Mouse (Mus musculus) heart, postnatal 0 days (tissue): ENCODE data around the gene Slc45a2. TPM values are rescaled to one million over a fixed set of nuclear protein-coding genes. Genes with fewer than 3 reads are reported as not detected.
"Not testable (repeated sequence)": the region's sequence is repeated elsewhere in the genome, so short reads cannot be mapped to it uniquely, and the experiment has no call there.

Source experiments
- ATAC-seq: fragments of 200-750 bp; cut with Nextera tagmentation; 2 replicates; pipeline ENCODE4 v1.8.0; 2017; ENCODE audit warnings: low read depth, moderate number of reproducible peaks, moderate library complexity; ENCODE audit not compliant: insufficient read depth
- DNase-seq: peaks from one replicate; pipeline ENCODE4 v3.0.0-alpha.2; 2016; ENCODE audit warnings: low spot score
- H3K27ac ChIP-seq: fragments of 300-500 bp; sonication (generic); 2 replicates; pipeline ENCODE4 v1.5.1; 2014; ENCODE audit warnings: low read depth, mild to moderate bottlenecking
- H3K27me3 ChIP-seq: fragments of 300-500 bp; sonication (generic); 2 replicates; pipeline ENCODE4 v1.6.1; 2014; ENCODE audit warnings: low read length, mixed read lengths; ENCODE audit not compliant: control insufficient read depth, insufficient read depth
- H3K36me3 ChIP-seq: fragments of 300-500 bp; sonication (generic); replicated peaks from 2 replicates; pipeline ENCODE4 v1.6.1; 2014; ENCODE audit warnings: low read length, mixed read lengths; ENCODE audit not compliant: control insufficient read depth, insufficient read depth
- H3K4me1 ChIP-seq: fragments of 300-500 bp; sonication (generic); 2 replicates; pipeline ENCODE4 v1.6.1; 2014; ENCODE audit warnings: antibody characterized with exemption; ENCODE audit not compliant: control insufficient read depth, insufficient read depth
- H3K4me2 ChIP-seq: fragments of 300-500 bp; sonication (generic); 2 replicates; pipeline ENCODE4 v1.6.1; 2014; ENCODE audit warnings: low read depth, mild to moderate bottlenecking, low read length, moderate library complexity
- H3K4me3 ChIP-seq: fragments of 300-500 bp; sonication (generic); 2 replicates; pipeline ENCODE4 v1.5.1; 2014; ENCODE audit warnings: low read depth, low read length
- H3K9ac ChIP-seq: fragments of 300-500 bp; sonication (generic); replicated peaks from 2 replicates; pipeline ENCODE4 v1.6.1; 2014; ENCODE audit warnings: low read depth, low read length, mixed read lengths
- H3K9me3 ChIP-seq: fragments of 300-500 bp; sonication (generic); replicated peaks from 2 replicates; pipeline ENCODE4 v1.6.1; 2016; ENCODE audit warnings: low read length; ENCODE audit not compliant: control insufficient read depth
- CTCF ChIP-seq: IDR thresholded peaks from 2 replicates; pipeline ENCODE4 v1.5.1; 2016; ENCODE audit warnings: antibody characterized with exemption, control low read depth, low read depth
- EP300 ChIP-seq: IDR thresholded peaks from 2 replicates; pipeline ENCODE4 v1.6.1; 2016; ENCODE audit warnings: antibody characterized with exemption, low read depth
- WGBS: fragments of 180-500 bp; shearing (Covaris S2); extraction: QIAGEN DNeasy Blood & Tissue Kit; methylation state at CpG from one replicate; pipeline ENCODE4 v1.1.7; 2014; 5-methylcytosine and 5-hydroxymethylcytosine counted together
- polyA plus RNA-seq: library from polyadenylated mRNA; unstranded; fragments of >200 nt; fragmentation: Nextera tagmentation; extraction: Ambion mirVana; gene quantifications from 2 replicates; pipeline ENCODE4 v1.2.1, GENCODE M21; 2015
- total RNA-seq: library from RNA; depleted of rRNA; stranded (reverse); fragments of >200 nt; gene quantifications from 2 replicates; pipeline ENCODE4 v1.2.3, GENCODE M21; 2014; ENCODE audit warnings: low replicate concordance

The Slc45a2 gene
- total and polyA plus RNA-seq, 2 experiments from 2014 or later, result 0.12 TPM; not detected in 1

GRCm38 (mm10) chr15:10985756-10986155 is 14.8 kb upstream of the Slc45a2 start:
- ATAC-seq, result no peak
- Histone ChIP-seq H3K4me1 (peaks cover 9% of the 10 kb centered on the region; the same call in 1 of the 2 replicates), H3K27ac (no peak overlapping the region), H3K9me3 (no peaks in the 10 kb centered on the region), H3K27me3 (no peaks in the 10 kb centered on the region), H3K4me2 (no peak overlapping the region), H3K9ac (no peak overlapping the region), H3K36me3 (peaks cover 20% of the 10 kb centered on the region; the same call in 1 of the 2 replicates), H3K4me3 (no peak overlapping the region)
- 82% methylated on average over 6 of the region's 6 CpGs for WGBS
- no peak for TF ChIP-seq CTCF
- no peak for TF ChIP-seq EP300
- DNase-seq, result no peak

- H3K4me2 ChIP-seq, H3K27ac ChIP-seq, H3K4me1 ChIP-seq, DNase-seq, H3K9ac ChIP-seq, H3K27me3 ChIP-seq, H3K9me3 ChIP-seq, H3K4me3 ChIP-seq, ATAC-seq: not testable (repeated sequence)
- 78% methylated on average over 2 of the region's 2 CpGs for WGBS
- peaks cover 20% of the 10 kb centered on the region; the same call in 1 of the 2 replicates for H3K36me3 ChIP-seq
Observed at GRCm38 (mm10) chr15:10986477-10986876, 14.0 kb upstream of the Slc45a2 start.

DNA sequence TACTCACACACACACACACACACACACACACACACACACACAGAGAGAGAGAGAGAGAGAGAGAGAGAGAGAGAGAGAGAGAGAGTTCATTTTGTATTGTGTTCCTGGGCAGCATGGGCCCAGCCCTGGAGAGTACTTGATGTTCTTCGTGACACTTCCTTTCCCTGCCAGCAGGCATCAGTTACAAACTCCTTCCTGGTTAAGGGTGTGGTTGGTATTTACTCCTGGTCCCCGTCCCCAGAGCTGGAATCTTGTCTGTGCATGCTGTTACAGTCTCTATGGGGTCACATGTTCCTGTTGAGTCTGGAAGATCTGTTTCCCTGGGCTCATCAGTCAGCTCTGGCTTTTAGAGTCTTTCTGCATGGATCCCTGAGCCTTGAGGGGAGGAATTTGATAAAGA is 10.1 kb upstream of the Slc45a2 start:
- WGBS, result 34% methylated on average over 2 of the region's 2 CpGs
- Histone ChIP-seq H3K4me1 (no peaks in the 10 kb centered on the region), H3K4me2 (no peak overlapping the region), H3K9ac (no peak overlapping the region), H3K36me3 (peaks cover 23% of the 10 kb centered on the region), H3K27ac (no peak overlapping the region), H3K9me3 (no peaks in the 10 kb centered on the region), H3K27me3 (no peaks in the 10 kb centered on the region), H3K4me3 (no peak overlapping the region)
- ATAC-seq (no peak), DNase-seq (no peak)
- TF ChIP-seq EP300 (no peak), CTCF (no peak)

GRCm38 (mm10) chr15:10991566-10991965 is 9.0 kb upstream of the Slc45a2 start:
- no peak overlapping the region for H3K27ac ChIP-seq
- H3K9ac ChIP-seq, result no peak overlapping the region
- no peak overlapping the region for H3K4me2 ChIP-seq
- no peaks in the 10 kb centered on the region for H3K4me1 ChIP-seq
- no peaks in the 10 kb centered on the region for H3K9me3 ChIP-seq
- ATAC-seq (no peak), DNase-seq (no peak)
- no peaks in the 10 kb centered on the region for H3K27me3 ChIP-seq
- 0 out of 2 replicates have a peak, but pooled peaks have one; percentile 2 for TF ChIP-seq CTCF
- no peak for TF ChIP-seq EP300
- WGBS, result 89% methylated on average over 1 of the region's 1 CpGs
- H3K4me3 ChIP-seq, result no peak overlapping the region
- peaks cover 29% of the 10 kb centered on the region for H3K36me3 ChIP-seq

DNA sequence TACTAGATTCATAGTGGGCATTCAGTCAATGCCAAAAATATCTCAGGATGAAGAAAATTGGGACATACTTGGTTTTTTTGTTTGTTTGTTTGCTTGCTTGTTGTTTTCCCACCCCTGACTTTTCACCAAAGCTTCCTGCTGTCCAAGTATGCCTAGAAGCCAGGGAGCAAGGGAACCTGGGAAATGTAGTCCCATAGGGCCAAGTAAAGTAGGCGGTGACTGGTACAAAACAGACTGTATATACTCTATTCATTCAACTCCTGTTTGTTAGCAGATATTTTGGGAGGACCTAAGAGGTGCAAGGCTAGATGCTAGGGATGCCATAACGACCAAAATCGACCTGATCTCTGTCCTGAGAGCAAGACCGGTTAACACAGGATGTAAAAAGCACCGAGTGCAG is 689 bp upstream of the Slc45a2 start:
- Histone ChIP-seq H3K4me2 (no peak overlapping the region), H3K9ac (no peak overlapping the region), H3K9me3 (no peaks in the 10 kb centered on the region), H3K27me3 (no peaks in the 10 kb centered on the region), H3K4me1 (no peaks in the 10 kb centered on the region), H3K36me3 (peaks cover 12% of the 10 kb centered on the region), H3K4me3 (no peak overlapping the region), H3K27ac (no peak overlapping the region)
- ATAC-seq (no peak), DNase-seq (no peak)
- 38% methylated on average over 5 of the region's 5 CpGs for WGBS
- no peak for TF ChIP-seq CTCF
- no peak for TF ChIP-seq EP300

- ATAC-seq (no peak), DNase-seq (no peak)
- H3K36me3 ChIP-seq, result no peaks in the 10 kb centered on the region
- 0 out of 2 replicates have a peak, but pooled peaks cover 4% of the 10 kb centered on the region for H3K27me3 ChIP-seq
- no peaks in the 10 kb centered on the region for H3K4me1 ChIP-seq
- no peaks in the 10 kb centered on the region for H3K9me3 ChIP-seq
- no peak overlapping the region for H3K9ac ChIP-seq
- H3K27ac ChIP-seq, result no peak overlapping the region
- no peak overlapping the region for H3K4me2 ChIP-seq
- 82% methylated on average over 4 of the region's 4 CpGs for WGBS
- no peak overlapping the region for H3K4me3 ChIP-seq
- no peak for TF ChIP-seq EP300
Observed at GRCm38 (mm10) chr15:11003791-11004190, 3.3 kb downstream of the Slc45a2 start.
